Mouse (Mus musculus): ENCODE data around the gene Capn7. TPM values are rescaled to one million over a fixed set of nuclear protein-coding genes. Genes with fewer than 3 reads are reported as not detected.

The Capn7 gene
- polyA plus RNA-seq, 1 experiment = 22.8 TPM

DNA sequence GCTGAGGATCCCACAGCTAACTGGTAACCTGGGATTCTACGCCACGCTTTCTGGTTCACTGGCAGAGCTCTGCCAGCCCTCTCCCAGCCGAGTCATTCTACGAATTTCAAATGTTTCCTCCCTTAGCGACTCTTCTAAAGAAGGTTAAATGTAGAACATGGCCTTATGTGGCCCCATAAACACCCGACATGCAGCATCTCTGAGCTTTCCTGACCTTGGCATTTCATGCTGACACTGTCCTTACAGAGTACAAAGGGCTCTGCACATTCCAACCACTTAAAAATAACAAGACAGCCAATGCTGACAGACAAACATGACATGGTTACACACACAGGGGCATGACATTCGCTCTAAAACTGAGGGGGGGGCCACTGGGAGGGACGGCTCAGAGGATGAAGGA lies 72.2 kb downstream of the Capn7 start:
- no peaks in the 10 kb centered on the region for H3K27me3 ChIP-seq (ENCODE audit: control insufficient read depth, insufficient read depth, low read length, poor library complexity, severe bottlenecking)
- no peak overlapping the region for H3K9ac ChIP-seq (ENCODE audit: low read depth, poor library complexity, severe bottlenecking)
- TF ChIP-seq EP300 (IDR thresholded peaks at IDR 0.05; ENCODE audit: insufficient read depth, low read depth, low read length) (no peak), POLR2A (IDR thresholded peaks at IDR 0.05; ENCODE audit: insufficient read depth, low read length) (no peak), CTCF (IDR thresholded peaks at IDR 0.05; ENCODE audit: low read depth, low read length) (no peak)
- H3K9me3 ChIP-seq (replicated peaks; ENCODE audit: control insufficient read depth, insufficient read depth, low read length, poor library complexity, severe bottlenecking) = no peaks in the 10 kb centered on the region
- no peaks in the 10 kb centered on the region for H3K36me3 ChIP-seq (ENCODE audit: control insufficient read depth, insufficient read depth, low read length, poor library complexity, severe bottlenecking)
- no peak overlapping the region for H3K4me3 ChIP-seq (ENCODE audit: low read depth, low read length)
- peaks cover 8% of the 10 kb centered on the region for H3K4me1 ChIP-seq (ENCODE audit: control insufficient read depth, insufficient read depth, low read length)
- H3K27ac ChIP-seq (ENCODE audit: insufficient read depth, low read length) = no peak overlapping the region

DNA sequence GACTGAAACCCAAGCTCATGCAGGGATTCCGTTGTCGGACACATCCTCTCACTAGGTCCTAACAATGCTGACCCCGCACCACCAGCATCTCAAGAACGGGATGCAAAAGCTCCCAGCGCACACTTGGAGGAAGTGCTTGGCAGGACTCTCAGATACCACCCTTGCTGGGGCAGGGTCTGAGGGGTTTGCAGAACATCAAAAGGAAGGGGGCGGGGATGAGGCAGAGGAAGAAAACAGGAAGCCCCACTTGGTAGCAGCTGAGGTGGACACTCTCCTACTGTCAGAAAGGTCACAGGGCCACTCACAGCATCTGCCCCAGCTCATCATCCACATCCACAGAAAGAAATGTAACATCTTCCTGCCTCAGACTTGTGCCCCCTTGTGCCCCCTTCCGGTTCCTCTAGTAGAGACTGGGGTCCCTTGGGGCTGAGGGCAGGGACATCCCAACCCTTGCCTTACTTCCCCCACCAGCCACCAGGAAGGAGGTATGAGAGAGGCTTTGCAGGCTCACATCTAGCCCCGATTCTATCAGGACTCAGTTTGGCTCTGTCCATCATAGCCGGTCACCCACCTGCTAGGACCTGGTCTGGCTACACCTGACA lies 73.8 kb downstream of the Capn7 start:
- peaks cover 8% of the 10 kb centered on the region for H3K4me1 ChIP-seq (ENCODE audit: control insufficient read depth, insufficient read depth, low read length)
- TF ChIP-seq POLR2A (IDR thresholded peaks at IDR 0.05; ENCODE audit: insufficient read depth, low read length) (no peak), CTCF (IDR thresholded peaks at IDR 0.05; ENCODE audit: low read depth, low read length) (no peak)
- H3K36me3 ChIP-seq (ENCODE audit: control insufficient read depth, insufficient read depth, low read length, poor library complexity, severe bottlenecking) = no peaks in the 10 kb centered on the region
- H3K27ac ChIP-seq (ENCODE audit: insufficient read depth, low read length) = no peak overlapping the region
- H3K9me3 ChIP-seq (replicated peaks; ENCODE audit: control insufficient read depth, insufficient read depth, low read length, poor library complexity, severe bottlenecking) = no peaks in the 10 kb centered on the region
- H3K27me3 ChIP-seq (ENCODE audit: control insufficient read depth, insufficient read depth, low read length, poor library complexity, severe bottlenecking) = no peaks in the 10 kb centered on the region
- no peak overlapping the region for H3K9ac ChIP-seq (ENCODE audit: low read depth, poor library complexity, severe bottlenecking)
- no peak overlapping the region for H3K4me3 ChIP-seq (ENCODE audit: low read depth, low read length)

DNA sequence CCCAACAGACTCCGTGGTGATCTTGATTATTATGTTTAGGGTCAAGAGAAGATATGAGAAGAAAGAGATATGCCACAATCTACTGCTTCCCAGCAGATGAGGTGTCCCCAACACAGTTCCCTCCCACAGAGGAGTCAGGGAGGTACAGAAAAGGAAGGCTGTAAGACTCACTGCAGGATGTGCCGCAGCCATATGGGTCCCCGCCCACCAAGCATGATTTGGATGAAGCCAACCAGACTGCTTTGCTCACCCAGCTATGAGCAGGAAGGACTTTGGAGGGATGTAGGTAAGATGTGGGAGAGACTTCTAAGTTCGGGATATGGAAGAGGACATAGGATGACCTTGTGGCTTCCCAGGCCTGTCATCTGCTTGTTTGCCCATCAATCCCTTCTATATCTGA lies 74.3 kb downstream of the Capn7 start:
- H3K9me3 ChIP-seq (replicated peaks; ENCODE audit: control insufficient read depth, insufficient read depth, low read length, poor library complexity, severe bottlenecking) = no peaks in the 10 kb centered on the region
- no peaks in the 10 kb centered on the region for H3K36me3 ChIP-seq (ENCODE audit: control insufficient read depth, insufficient read depth, low read length, poor library complexity, severe bottlenecking)
- H3K27me3 ChIP-seq (ENCODE audit: control insufficient read depth, insufficient read depth, low read length, poor library complexity, severe bottlenecking) = no peaks in the 10 kb centered on the region
- H3K4me3 ChIP-seq (ENCODE audit: low read depth, low read length) = no peak overlapping the region
- no peak overlapping the region for H3K9ac ChIP-seq (ENCODE audit: low read depth, poor library complexity, severe bottlenecking)
- no peak overlapping the region for H3K27ac ChIP-seq (ENCODE audit: insufficient read depth, low read length)
- no peak for TF ChIP-seq POLR2A (IDR thresholded peaks at IDR 0.05; ENCODE audit: insufficient read depth, low read length)
- TF ChIP-seq EP300 (IDR thresholded peaks at IDR 0.05; ENCODE audit: insufficient read depth, low read depth, low read length) = no peak
- no peak for TF ChIP-seq CTCF (IDR thresholded peaks at IDR 0.05; ENCODE audit: low read depth, low read length)
- peaks cover 8% of the 10 kb centered on the region for H3K4me1 ChIP-seq (ENCODE audit: control insufficient read depth, insufficient read depth, low read length)

DNA sequence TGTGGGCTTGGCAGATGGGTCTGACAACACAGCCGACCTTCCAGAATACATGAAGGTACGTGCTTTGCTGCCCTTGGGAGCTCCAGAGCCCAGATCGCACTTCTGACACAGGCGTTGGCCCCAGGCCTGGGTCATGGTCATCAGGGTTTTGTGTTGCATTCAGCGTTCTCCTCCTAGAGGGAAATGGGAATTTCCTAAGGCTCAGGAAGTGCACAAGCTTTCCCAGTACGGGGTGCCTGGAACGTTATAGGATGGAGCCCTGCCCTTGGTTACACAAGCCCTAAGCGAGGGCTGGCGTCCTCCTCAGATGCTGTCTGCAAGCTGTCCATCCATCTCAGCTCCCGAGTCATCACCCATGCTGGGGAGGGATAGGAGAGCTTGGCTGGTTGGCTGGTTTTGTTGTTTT lies 76.2 kb downstream of the Capn7 start:
- Histone ChIP-seq H3K4me3 (ENCODE audit: low read depth, low read length) (no peak overlapping the region), H3K27ac (ENCODE audit: insufficient read depth, low read length) (no peak overlapping the region), H3K4me1 (ENCODE audit: control insufficient read depth, insufficient read depth, low read length) (peaks cover 8% of the 10 kb centered on the region), H3K27me3 (ENCODE audit: control insufficient read depth, insufficient read depth, low read length, poor library complexity, severe bottlenecking) (no peaks in the 10 kb centered on the region), H3K9me3 (replicated peaks; ENCODE audit: control insufficient read depth, insufficient read depth, low read length, poor library complexity, severe bottlenecking) (no peaks in the 10 kb centered on the region), H3K36me3 (ENCODE audit: control insufficient read depth, insufficient read depth, low read length, poor library complexity, severe bottlenecking) (no peaks in the 10 kb centered on the region), H3K9ac (ENCODE audit: low read depth, poor library complexity, severe bottlenecking) (no peak overlapping the region)
- no peak for TF ChIP-seq CTCF (IDR thresholded peaks at IDR 0.05; ENCODE audit: low read depth, low read length)
- TF ChIP-seq POLR2A (IDR thresholded peaks at IDR 0.05; ENCODE audit: insufficient read depth, low read length) = no peak
- TF ChIP-seq EP300 (IDR thresholded peaks at IDR 0.05; ENCODE audit: insufficient read depth, low read depth, low read length) = no peak

- H3K9me3 ChIP-seq (replicated peaks; ENCODE audit: control insufficient read depth, insufficient read depth, low read length, poor library complexity, severe bottlenecking) = no peaks in the 10 kb centered on the region
- TF ChIP-seq CTCF (IDR thresholded peaks at IDR 0.05; ENCODE audit: low read depth, low read length) (no peak), POLR2A (IDR thresholded peaks at IDR 0.05; ENCODE audit: insufficient read depth, low read length) (no peak), EP300 (IDR thresholded peaks at IDR 0.05; ENCODE audit: insufficient read depth, low read depth, low read length) (no peak)
- H3K27ac ChIP-seq (ENCODE audit: insufficient read depth, low read length) = no peak overlapping the region
- no peak overlapping the region for H3K9ac ChIP-seq (ENCODE audit: low read depth, poor library complexity, severe bottlenecking)
- no peak overlapping the region for H3K4me3 ChIP-seq (ENCODE audit: low read depth, low read length)
- H3K27me3 ChIP-seq (ENCODE audit: control insufficient read depth, insufficient read depth, low read length, poor library complexity, severe bottlenecking) = no peaks in the 10 kb centered on the region
- H3K4me1 ChIP-seq (ENCODE audit: control insufficient read depth, insufficient read depth, low read length) = peaks cover 8% of the 10 kb centered on the region
- no peaks in the 10 kb centered on the region for H3K36me3 ChIP-seq (ENCODE audit: control insufficient read depth, insufficient read depth, low read length, poor library complexity, severe bottlenecking)
Observed at GRCm38 (mm10) chr14:31413475-31414086, 77.1 kb downstream of the Capn7 start.

- TF ChIP-seq CTCF (IDR thresholded peaks at IDR 0.05; ENCODE audit: low read depth, low read length) (no peak), EP300 (IDR thresholded peaks at IDR 0.05; ENCODE audit: insufficient read depth, low read depth, low read length) (no peak), POLR2A (IDR thresholded peaks at IDR 0.05; ENCODE audit: insufficient read depth, low read length) (no peak)
- no peaks in the 10 kb centered on the region for H3K9me3 ChIP-seq (replicated peaks; ENCODE audit: control insufficient read depth, insufficient read depth, low read length, poor library complexity, severe bottlenecking)
- no peaks in the 10 kb centered on the region for H3K36me3 ChIP-seq (ENCODE audit: control insufficient read depth, insufficient read depth, low read length, poor library complexity, severe bottlenecking)
- H3K4me3 ChIP-seq (ENCODE audit: low read depth, low read length) = no peak overlapping the region
- no peak overlapping the region for H3K27ac ChIP-seq (ENCODE audit: insufficient read depth, low read length)
- no peak overlapping the region for H3K9ac ChIP-seq (ENCODE audit: low read depth, poor library complexity, severe bottlenecking)
- no peaks in the 10 kb centered on the region for H3K27me3 ChIP-seq (ENCODE audit: control insufficient read depth, insufficient read depth, low read length, poor library complexity, severe bottlenecking)
- peaks cover 8% of the 10 kb centered on the region for H3K4me1 ChIP-seq (ENCODE audit: control insufficient read depth, insufficient read depth, low read length)
Observed at GRCm38 (mm10) chr14:31414235-31414966, 78.0 kb downstream of the Capn7 start.
